Mouse (Mus musculus) adrenal gland, postnatal 36 days (tissue): Measurements from ENCODE around the gene Dmtf1. TPM values are rescaled to one million over a fixed set of nuclear protein-coding genes. Genes with fewer than 3 reads are reported as not detected.
"Not testable (repeated sequence)": the region's sequence is repeated elsewhere in the genome, so short reads cannot be mapped to it uniquely, and the experiment has no call there.

Experiments
- DNase-seq, 2 experiments: peaks; one replicate each; pipeline ENCODE4 v3.0.0; 2021; ENCODE audit warnings: mixed read lengths in 1 of 2
- long read RNA-seq, 2 experiments: library from polyadenylated mRNA; stranded (forward); transcript quantifications; one replicate each; pipeline ENCODE4 v2.0.0; 2021; ENCODE audit warnings: borderline sequencing depth in 2 of 2
- total RNA-seq, 2 experiments: library from RNA; stranded (reverse); gene quantifications; 2 replicates each; pipeline ENCODE4 v1.2.3; 2021

Gene Dmtf1
- total RNA-seq = 10 to 100 TPM; 26.2 to 27.1 TPM
- long read RNA-seq, experiment 1, partial matches to known transcripts = 2 of 22 reads
- long read RNA-seq, experiment 1, other reads (novel, unspliced or antisense) = 14 of 22 reads
- long read RNA-seq, experiment 2, partial matches to known transcripts = 0 of 7 reads
- long read RNA-seq, experiment 2, other reads (novel, unspliced or antisense) = 6 of 7 reads

- DNase-seq = peak; percentile 89 to 93
These were observed at the start of gene Dmtf1 for GRCm38 (mm10) chr5:9161456-9162041. Gene Dmtf1, minus strand, starts transcription at chr5:9161776.

DNA sequence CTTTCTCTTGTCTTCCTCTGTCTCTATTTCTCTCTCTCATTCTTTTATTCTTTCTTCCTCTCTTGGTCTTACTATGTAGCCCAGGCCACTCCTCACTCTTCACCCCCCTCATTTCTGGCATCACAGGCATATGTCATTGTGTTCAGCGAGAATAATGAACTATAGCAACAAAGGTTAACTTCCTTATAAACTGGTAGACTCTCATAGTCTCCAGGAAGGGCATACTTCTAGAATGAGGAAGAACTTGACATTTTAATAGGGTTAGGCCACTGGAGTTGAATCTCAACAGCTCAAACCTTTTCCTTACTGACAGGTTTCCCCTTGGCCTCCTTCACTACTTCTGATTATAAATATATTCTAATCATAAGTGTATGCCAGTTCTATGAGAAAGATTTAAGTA is 24.9 kb upstream of the Dmtf1 start:
- no peak for DNase-seq

DNA sequence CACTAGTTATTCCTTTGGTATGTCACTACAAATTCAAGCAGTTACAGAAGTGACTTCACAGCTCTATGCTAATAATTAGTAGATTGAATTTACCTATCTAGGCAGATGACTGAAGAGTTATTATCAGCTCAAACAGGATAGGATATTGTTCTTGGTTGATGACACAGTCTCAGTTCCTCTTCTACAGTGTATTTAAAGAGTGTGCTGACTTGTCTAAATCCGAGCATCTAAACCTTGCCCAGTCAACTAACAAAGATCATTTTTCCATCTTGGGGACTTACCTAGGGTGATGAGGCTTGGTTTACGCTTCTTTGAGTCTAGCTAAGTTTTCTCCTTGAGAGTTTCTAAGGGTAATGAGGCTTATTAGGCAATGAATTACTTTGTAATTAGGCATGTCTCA is 11.7 kb upstream of the Dmtf1 start:
- DNase-seq = no peak

DNA sequence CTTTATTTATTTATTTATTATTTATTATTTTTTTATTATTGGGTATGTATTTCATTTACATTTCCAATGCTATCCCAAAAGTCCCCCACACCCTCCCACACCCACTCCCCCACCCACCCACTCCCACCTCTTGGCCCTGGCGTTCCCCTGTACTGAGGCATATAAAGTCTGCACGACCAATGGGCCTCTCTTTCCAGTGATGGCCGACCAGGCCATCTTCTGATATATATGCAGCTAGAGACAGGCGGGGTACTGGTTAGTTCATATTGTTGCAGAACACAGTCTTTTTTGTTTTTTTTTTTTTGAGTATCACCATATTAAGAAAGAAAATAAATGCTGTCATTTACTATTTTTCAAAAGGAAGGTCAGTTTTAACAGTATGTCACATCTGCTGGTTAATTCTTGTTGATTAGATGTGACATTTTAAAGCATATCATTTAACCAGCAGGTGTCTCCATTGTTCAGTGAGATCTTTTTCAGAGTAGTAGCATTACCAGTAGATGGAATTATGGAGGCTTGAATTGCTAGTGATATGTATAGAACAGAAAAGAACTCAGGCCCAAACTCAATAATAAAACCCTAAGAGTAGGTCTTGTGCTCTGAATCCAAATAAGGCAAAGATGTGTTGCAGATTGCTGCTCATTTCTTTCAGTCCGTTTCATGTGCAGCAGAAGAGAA is 7.9 kb upstream of the Dmtf1 start:
- not testable (repeated sequence) for DNase-seq

DNA sequence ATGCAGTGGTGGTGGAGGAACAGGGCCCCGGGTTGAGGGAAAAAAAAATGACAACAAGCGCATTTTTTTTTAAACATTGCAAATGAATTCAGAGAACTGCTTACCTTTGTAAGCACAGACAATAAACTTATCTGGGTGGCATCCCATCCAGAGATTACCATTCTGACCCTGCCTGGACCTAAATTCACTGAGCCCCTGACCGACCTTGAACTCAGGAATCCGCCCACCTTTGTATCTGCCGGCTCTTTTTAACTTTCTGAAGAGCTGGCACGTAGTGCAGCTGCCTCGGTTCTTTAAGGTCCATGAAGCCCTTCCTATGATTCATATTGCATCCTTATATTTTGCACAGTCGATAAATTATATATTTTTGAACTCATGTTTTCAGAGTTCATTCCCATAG is 4.8 kb upstream of the Dmtf1 start:
- DNase-seq = no peak

GRCm38 (mm10) chr5:9165151-9165550 is 3.6 kb upstream of the Dmtf1 start:
- DNase-seq = not testable (repeated sequence)

DNA sequence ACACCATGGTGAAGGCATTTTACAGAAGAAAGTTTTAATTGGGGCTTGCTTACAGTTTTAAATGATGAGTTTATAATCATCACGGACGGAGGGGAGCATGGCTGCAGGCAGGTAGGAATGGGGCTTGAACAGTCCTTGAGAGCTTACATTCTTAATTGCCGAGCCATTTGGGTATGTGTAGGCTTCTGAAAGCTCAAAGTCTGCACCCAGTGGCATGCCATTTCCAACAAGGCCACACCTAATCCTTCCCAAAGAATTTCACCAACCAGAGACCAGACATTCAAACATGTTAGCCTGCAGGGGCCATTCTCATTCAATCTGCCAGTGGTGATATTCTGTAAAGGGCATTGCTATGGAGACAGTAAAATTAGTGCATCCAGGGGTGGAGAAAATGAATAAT is 1.8 kb upstream of the Dmtf1 start:
- DNase-seq = no peak

DNA sequence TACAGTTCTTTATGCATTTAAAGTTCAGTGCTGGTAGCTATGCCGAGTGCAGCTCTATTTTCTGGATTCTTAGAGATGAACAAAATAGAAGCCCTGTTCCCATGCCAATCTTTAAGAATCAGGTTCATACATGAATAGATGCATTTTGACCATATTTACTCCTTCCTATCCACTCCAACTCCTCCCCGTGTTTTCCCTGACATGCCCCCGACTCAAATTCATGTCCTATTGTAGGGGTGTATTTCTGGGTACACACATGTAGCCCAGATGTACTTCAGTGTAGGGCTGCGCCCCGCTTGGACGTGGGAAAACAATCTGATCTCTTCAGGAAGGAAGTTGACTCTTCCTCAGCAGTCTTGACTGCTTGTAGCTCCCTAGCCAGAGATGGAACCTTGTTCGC is 512 bp upstream of the Dmtf1 start:
- DNase-seq = no peak

DNA sequence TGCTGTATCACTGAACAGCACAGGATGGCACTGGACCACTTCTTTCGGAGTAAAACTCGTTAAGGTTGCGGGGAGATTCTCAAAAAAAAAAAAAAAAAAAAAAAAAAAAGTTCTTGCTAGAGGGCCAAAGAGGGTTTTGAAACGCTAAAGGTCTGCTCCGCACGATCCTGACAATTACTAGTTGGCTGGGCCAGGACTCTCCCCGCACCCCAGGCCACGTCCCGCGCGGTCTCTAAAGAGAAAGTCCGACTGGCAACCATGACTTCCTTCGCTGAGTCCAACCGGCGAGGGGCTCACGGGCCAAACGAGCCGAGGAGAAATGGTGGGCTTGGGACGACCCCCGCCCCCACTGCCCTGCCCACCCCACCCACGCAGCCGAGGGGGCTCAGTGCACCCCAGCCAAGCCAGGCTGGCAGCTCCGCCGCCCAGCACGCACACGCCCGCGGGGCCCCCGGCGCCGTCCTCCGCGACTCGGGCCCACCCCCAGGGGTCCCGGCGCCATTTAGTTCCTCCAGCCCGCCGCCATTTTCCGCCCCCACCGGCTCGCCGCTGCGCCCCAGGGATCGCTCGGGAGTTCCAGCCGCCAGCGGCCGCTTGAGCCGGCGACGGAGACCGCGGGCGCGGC is 633 bp downstream of the Dmtf1 start:
- DNase-seq = peak; percentile 53 to 68

- DNase-seq = no peak
These were observed 4.2 kb downstream of the Dmtf1 start for GRCm38 (mm10) chr5:9157336-9157735.

- no peak for DNase-seq
These were observed 4.8 kb downstream of the Dmtf1 start for GRCm38 (mm10) chr5:9156746-9157145.

GRCm38 (mm10) chr5:9149273-9149850 is 12.2 kb downstream of the Dmtf1 start:
- no peak for DNase-seq

DNA sequence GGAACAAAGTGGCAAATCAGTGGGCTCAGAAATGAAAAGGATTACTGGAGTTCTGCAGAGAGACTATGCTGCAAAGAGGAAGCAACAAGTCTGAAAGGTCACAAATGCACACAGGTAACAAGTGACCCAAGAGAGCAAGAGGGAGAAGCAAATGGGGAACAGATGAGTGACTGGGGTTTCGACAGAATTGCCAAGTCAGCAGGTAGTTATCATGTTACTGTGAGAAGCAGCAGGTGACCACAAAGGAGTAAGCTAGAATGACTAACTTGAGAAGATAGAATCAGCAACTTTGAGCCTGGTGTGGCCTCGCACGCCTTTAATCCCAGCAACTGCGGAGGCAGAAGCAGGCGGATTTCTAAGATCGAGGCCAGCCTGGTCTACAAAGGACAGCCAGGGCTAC is 19.2 kb downstream of the Dmtf1 start:
- DNase-seq = no peak

- no peak for DNase-seq
These were observed 20.9 kb downstream of the Dmtf1 start for GRCm38 (mm10) chr5:9140724-9141123.

- no peak for DNase-seq
These were observed 26.0 kb downstream of the Dmtf1 start for GRCm38 (mm10) chr5:9135588-9135987.

- DNase-seq = no peak
These were observed 29.8 kb downstream of the Dmtf1 start for GRCm38 (mm10) chr5:9131786-9132185.

GRCm38 (mm10) chr5:9128566-9128965 is 33.0 kb downstream of the Dmtf1 start:
- DNase-seq = no peak

- no peak for DNase-seq
These were observed 37.4 kb downstream of the Dmtf1 start for GRCm38 (mm10) chr5:9124134-9124533.

DNA sequence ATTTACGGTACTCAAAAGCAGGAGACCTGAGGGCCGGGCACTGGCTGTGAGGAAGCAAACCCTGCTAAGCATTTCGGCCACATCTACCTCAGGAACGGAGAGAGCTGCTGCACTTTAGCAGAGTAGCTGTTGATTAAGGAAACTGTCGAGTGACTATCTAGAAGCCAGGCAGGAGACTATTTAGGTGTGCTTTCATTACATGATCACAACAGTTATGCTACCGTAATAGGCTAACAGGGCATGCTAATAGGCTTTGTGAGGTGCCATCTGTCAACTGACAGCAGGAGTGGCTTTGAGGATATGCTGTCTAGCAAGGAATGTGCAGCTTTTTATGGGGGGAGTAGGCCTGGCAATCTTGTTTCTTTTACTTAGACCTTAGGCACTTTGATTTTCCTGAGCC is 47.4 kb downstream of the Dmtf1 start:
- DNase-seq = no peak

DNA sequence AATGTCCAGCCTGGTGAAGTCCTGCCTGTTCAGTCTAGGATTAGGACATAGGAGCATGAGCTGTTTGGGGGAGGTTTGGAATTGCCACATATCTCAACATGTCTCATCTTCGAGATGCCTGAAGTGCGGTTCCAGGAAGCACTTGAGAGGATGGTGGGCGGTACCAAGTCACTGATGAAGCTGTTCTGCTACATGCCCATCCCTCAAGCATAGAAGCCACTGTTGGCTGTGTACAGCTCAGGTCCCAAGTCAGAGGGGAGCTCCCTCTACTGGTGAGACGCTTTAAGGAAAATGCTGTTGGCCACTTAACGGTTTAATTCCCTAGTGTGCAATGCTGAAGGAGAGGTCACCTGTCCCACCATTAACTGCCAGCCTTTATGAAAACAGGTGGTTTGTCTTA is 49.8 kb downstream of the Dmtf1 start:
- peak; percentile 44 to 74 for DNase-seq

GRCm38 (mm10) chr5:9111285-9111684 is 50.3 kb downstream of the Dmtf1 start:
- no peak for DNase-seq

GRCm38 (mm10) chr5:9109582-9109981 is 52.0 kb downstream of the Dmtf1 start:
- peak in 1 of 2 experiments; percentile 37 for DNase-seq

GRCm38 (mm10) chr5:9108490-9108889 is 53.1 kb downstream of the Dmtf1 start:
- DNase-seq = no peak
